Mouse (Mus musculus): ENCODE results near the gene Olfr1375. TPM values are rescaled to one million over a fixed set of nuclear protein-coding genes. Genes with fewer than 3 reads are reported as not detected.
"Not testable (repeated sequence)": the region's sequence is repeated elsewhere in the genome, so short reads cannot be mapped to it uniquely, and the experiment has no call there.

Gene Olfr1375
- not detected in 2 replicates for polyA plus RNA-seq (2015; fragmentation: Nextera tagmentation; extraction: Ambion mirVana)

DNA sequence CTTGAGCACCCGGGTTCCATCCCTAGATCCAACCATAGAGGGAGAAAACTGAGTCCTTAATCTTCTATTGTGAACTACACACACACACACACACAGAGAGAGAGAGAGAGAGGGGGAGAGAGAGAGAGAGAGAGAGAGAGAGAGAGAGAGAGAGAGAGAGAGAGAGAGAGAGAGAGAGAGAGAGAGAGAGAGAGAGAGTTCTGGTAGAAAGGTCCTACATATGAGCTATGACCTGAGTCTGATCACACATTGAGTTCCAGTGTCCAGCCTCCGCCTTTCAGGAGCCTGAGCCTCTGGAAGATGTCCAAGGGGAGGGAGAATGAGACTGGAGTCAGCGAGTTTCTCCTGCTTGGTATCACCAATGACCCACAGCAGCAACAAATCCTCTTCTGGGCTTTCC, at the start of gene Olfr1375:
TSS of gene Olfr1375 (plus strand) at position 301 of the 400 bp plus-strand sequence.
- H3K27me3 ChIP-seq; H3K4me1 ChIP-seq (replicated peaks); ATAC-seq; H3K9ac ChIP-seq (replicated peaks); H3K36me3 ChIP-seq; H3K9me3 ChIP-seq; H3K27ac ChIP-seq; H3K4me3 ChIP-seq (replicated peaks); H3K4me2 ChIP-seq (replicated peaks): not testable (repeated sequence)
- 79% methylated on average over 3 of the region's 3 CpGs for WGBS

GRCm38 (mm10) chr11:51003296-51003695, 44.6 kb upstream of the Olfr1375 start, which contains the start of gene Olfr51:
TSS of gene Olfr51 (plus strand) at chr11:51003596.
- no peak for ATAC-seq
- H3K9me3 ChIP-seq: 0 out of 2 replicates have a peak, but pooled peaks cover 4% of the 10 kb centered on the region

GRCm38 (mm10) chr11:51011821-51012220, 36.1 kb upstream of the Olfr1375 start:
- no peaks in the 10 kb centered on the region for H3K27me3 ChIP-seq
- H3K9ac ChIP-seq (replicated peaks): no peak overlapping the region
- H3K4me2 ChIP-seq (replicated peaks): no peak overlapping the region
- H3K27ac ChIP-seq: no peak overlapping the region
- 77% methylated on average over 5 of the region's 5 CpGs for WGBS
- H3K4me1 ChIP-seq (replicated peaks): no peaks in the 10 kb centered on the region
- no peak for ATAC-seq
- H3K9me3 ChIP-seq: no peaks in the 10 kb centered on the region
- H3K36me3 ChIP-seq: no peaks in the 10 kb centered on the region
- no peak overlapping the region for H3K4me3 ChIP-seq (replicated peaks)

More at GRCm38 (mm10) chr11:51003296-51003695, 44.6 kb upstream of the Olfr1375 start, which contains the start of gene Olfr51:
- WGBS: 78% methylated on average over 5 of the region's 5 CpGs
- Histone ChIP-seq H3K4me2 (replicated peaks) (no peak within 1 kb of the TSS), H3K27ac (no peak within 1 kb of the TSS), H3K27me3 (no peaks in the 10 kb centered on the region), H3K4me3 (replicated peaks) (no peak within 1 kb of the TSS), H3K36me3 (no peaks in the 10 kb centered on the region), H3K9ac (replicated peaks) (no peak within 1 kb of the TSS), H3K4me1 (replicated peaks) (no peaks in the 10 kb centered on the region)

GRCm38 (mm10) chr11:51013936-51014335, 34.0 kb upstream of the Olfr1375 start, which contains the start of gene Olfr54:
TSS of gene Olfr54 (plus strand) at chr11:51014236.
- 69% methylated on average over 1 of the region's 1 CpGs for WGBS
- Histone ChIP-seq H3K4me2 (replicated peaks) (no peak within 1 kb of the TSS), H3K27ac (no peak within 1 kb of the TSS), H3K9ac (replicated peaks) (no peak within 1 kb of the TSS), H3K4me3 (replicated peaks) (no peak within 1 kb of the TSS), H3K9me3 (no peaks in the 10 kb centered on the region), H3K36me3 (no peaks in the 10 kb centered on the region), H3K4me1 (replicated peaks) (no peaks in the 10 kb centered on the region), H3K27me3 (no peaks in the 10 kb centered on the region)
- ATAC-seq: no peak

DNA sequence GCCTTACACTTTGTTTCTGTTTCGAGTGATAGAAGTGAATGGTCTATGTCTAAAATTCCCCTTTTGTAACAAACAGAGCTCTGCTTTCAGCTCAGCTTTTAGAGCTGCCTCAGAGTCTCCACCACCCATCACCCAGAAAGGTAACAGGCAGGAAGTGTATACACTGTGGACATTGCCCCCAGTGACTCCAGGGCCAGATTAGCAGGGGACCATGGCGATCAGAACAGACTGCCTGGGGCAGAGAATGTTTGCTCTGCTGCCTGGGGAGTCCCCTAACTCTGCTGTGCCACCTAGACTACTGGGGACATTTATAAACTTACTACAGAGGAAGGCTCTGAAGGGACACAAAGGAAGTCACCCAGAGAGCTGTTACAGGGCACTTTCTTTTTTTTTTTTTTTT, 31.6 kb upstream of the Olfr1375 start:
- H3K9ac ChIP-seq (replicated peaks): no peak overlapping the region
- H3K9me3 ChIP-seq: no peaks in the 10 kb centered on the region
- H3K4me1 ChIP-seq (replicated peaks): no peaks in the 10 kb centered on the region
- H3K4me3 ChIP-seq (replicated peaks): no peak overlapping the region
- ATAC-seq: no peak
- no peak overlapping the region for H3K4me2 ChIP-seq (replicated peaks)
- H3K36me3 ChIP-seq: no peaks in the 10 kb centered on the region
- no peak overlapping the region for H3K27ac ChIP-seq
- WGBS: 45% methylated on average over 2 of the region's 2 CpGs
- H3K27me3 ChIP-seq: no peaks in the 10 kb centered on the region

DNA sequence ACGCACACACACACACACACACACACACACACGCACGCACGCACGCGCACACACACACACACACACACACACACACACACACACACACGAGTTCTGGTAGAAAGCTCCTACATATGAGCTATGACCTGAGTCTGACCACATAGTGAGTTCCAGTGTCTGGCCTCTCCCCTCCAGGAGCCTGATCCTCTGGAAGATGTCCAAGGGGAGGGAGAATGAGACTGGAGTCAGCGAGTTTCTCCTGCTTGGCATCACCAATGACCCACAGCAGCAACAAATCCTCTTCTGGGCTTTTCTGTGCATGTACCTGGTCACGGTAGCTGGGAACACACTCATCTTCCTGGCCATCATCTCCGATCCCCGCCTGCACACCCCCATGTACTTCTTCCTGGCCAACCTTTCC, 21.1 kb upstream of the Olfr1375 start:
- WGBS: 83% methylated on average over 11 of the region's 11 CpGs
- ATAC-seq: not testable (repeated sequence)

GRCm38 (mm10) chr11:51029381-51029780, 18.5 kb upstream of the Olfr1375 start:
- H3K4me2 ChIP-seq (replicated peaks); H3K4me1 ChIP-seq (replicated peaks); H3K4me3 ChIP-seq (replicated peaks); H3K36me3 ChIP-seq; H3K9me3 ChIP-seq; H3K9ac ChIP-seq (replicated peaks); H3K27me3 ChIP-seq; ATAC-seq; H3K27ac ChIP-seq: not testable (repeated sequence)
- 65% methylated on average over 8 of the region's 8 CpGs for WGBS

More for the DNA sequence above, 21.1 kb upstream of the Olfr1375 start:
- not testable (repeated sequence) for H3K9ac ChIP-seq (replicated peaks); H3K9me3 ChIP-seq; H3K36me3 ChIP-seq; H3K4me2 ChIP-seq (replicated peaks); H3K27me3 ChIP-seq; H3K4me1 ChIP-seq (replicated peaks); H3K4me3 ChIP-seq (replicated peaks); H3K27ac ChIP-seq

- no peaks in the 10 kb centered on the region for H3K27me3 ChIP-seq
- no peak overlapping the region for H3K4me2 ChIP-seq (replicated peaks)
Observed at GRCm38 (mm10) chr11:51030225-51030624, 17.7 kb upstream of the Olfr1375 start.

GRCm38 (mm10) chr11:51032851-51033250, 15.1 kb upstream of the Olfr1375 start:
- Histone ChIP-seq H3K9me3 (no peaks in the 10 kb centered on the region), H3K27ac (no peak overlapping the region), H3K27me3 (no peaks in the 10 kb centered on the region), H3K36me3 (no peaks in the 10 kb centered on the region), H3K9ac (replicated peaks) (no peak overlapping the region), H3K4me3 (replicated peaks) (no peak overlapping the region), H3K4me1 (replicated peaks) (no peaks in the 10 kb centered on the region), H3K4me2 (replicated peaks) (no peak overlapping the region)
- no peak for ATAC-seq
- WGBS: 18% methylated on average over 1 of the region's 1 CpGs

More at GRCm38 (mm10) chr11:51030225-51030624, 17.7 kb upstream of the Olfr1375 start:
- Histone ChIP-seq H3K36me3 (no peaks in the 10 kb centered on the region), H3K9ac (replicated peaks) (no peak overlapping the region), H3K27ac (no peak overlapping the region), H3K4me1 (replicated peaks) (no peaks in the 10 kb centered on the region), H3K4me3 (replicated peaks) (no peak overlapping the region), H3K9me3 (no peaks in the 10 kb centered on the region)
- WGBS: 89% methylated on average over 2 of the region's 2 CpGs
- ATAC-seq: no peak

- not testable (repeated sequence) for H3K36me3 ChIP-seq; H3K9ac ChIP-seq (replicated peaks); H3K27ac ChIP-seq; H3K4me2 ChIP-seq (replicated peaks); H3K4me1 ChIP-seq (replicated peaks); H3K4me3 ChIP-seq (replicated peaks); H3K9me3 ChIP-seq; ATAC-seq; H3K27me3 ChIP-seq
Observed at GRCm38 (mm10) chr11:51034141-51034540, 13.8 kb upstream of the Olfr1375 start.

DNA sequence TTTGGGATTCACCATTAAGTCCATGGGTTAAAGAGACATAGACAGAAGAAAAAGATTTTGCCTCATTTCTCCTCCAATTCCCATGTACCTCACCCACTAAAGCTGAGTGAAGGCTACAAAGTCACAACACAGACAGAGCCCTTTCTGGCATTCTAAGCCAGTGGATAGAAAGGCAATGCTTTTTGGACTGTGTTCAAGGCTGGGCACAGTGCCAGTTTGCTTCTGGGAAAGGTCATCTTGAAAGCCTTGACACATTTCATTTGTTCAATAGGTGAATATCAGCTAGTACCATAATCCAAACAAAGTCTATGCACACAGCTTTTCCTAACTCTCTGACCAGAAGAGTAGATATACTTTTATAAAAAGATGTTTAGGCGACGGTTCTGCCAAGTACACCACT, 12.0 kb upstream of the Olfr1375 start:
- no peak overlapping the region for H3K4me2 ChIP-seq (replicated peaks)
- no peak for ATAC-seq
- WGBS: 88% methylated on average over 2 of the region's 2 CpGs
- H3K9me3 ChIP-seq: no peaks in the 10 kb centered on the region
- no peaks in the 10 kb centered on the region for H3K4me1 ChIP-seq (replicated peaks)
- no peak overlapping the region for H3K27ac ChIP-seq
- H3K4me3 ChIP-seq (replicated peaks): no peak overlapping the region
- no peak overlapping the region for H3K9ac ChIP-seq (replicated peaks)
- no peaks in the 10 kb centered on the region for H3K27me3 ChIP-seq
- no peaks in the 10 kb centered on the region for H3K36me3 ChIP-seq

- H3K4me1 ChIP-seq (replicated peaks); H3K4me3 ChIP-seq (replicated peaks); H3K9ac ChIP-seq (replicated peaks); H3K36me3 ChIP-seq; ATAC-seq; H3K27ac ChIP-seq; H3K9me3 ChIP-seq; H3K4me2 ChIP-seq (replicated peaks); H3K27me3 ChIP-seq: not testable (repeated sequence)
- 84% methylated on average over 3 of the region's 3 CpGs for WGBS
Observed at GRCm38 (mm10) chr11:51044776-51045175, 3.1 kb upstream of the Olfr1375 start.

- WGBS: 68% methylated on average over 2 of the region's 2 CpGs
- Histone ChIP-seq H3K4me2 (replicated peaks) (no peak overlapping the region), H3K27ac (no peak overlapping the region), H3K4me3 (replicated peaks) (no peak overlapping the region), H3K9ac (replicated peaks) (no peak overlapping the region), H3K9me3 (no peaks in the 10 kb centered on the region), H3K36me3 (no peaks in the 10 kb centered on the region), H3K27me3 (no peaks in the 10 kb centered on the region), H3K4me1 (replicated peaks) (no peaks in the 10 kb centered on the region)
- no peak for ATAC-seq
Observed at GRCm38 (mm10) chr11:51051678-51052077, 3.8 kb downstream of the Olfr1375 start.

Data from midbrain, embryonic 13.5 days (tissue).